Mouse (Mus musculus): Measurements from ENCODE around the gene Galnt7.

The Galnt7 gene

GRCm38 (mm10) chr8:57585831-57586230 lies 67.0 kb downstream of the Galnt7 start:
- DNase-seq (ENCODE audit: extremely low spot score, low spot score): no peak

- DNase-seq (ENCODE audit: extremely low spot score, low spot score): no peak
Observed at GRCm38 (mm10) chr8:57585128-57585442, 67.7 kb downstream of the Galnt7 start.

- DNase-seq (ENCODE audit: extremely low spot score, low spot score): no peak
Observed at GRCm38 (mm10) chr8:57584416-57585127, 68.3 kb downstream of the Galnt7 start.

GRCm38 (mm10) chr8:57579845-57580244 lies 73.0 kb downstream of the Galnt7 start:
- DNase-seq (ENCODE audit: extremely low spot score, low spot score): no peak

- DNase-seq (ENCODE audit: extremely low spot score, low spot score): no peak
Observed at GRCm38 (mm10) chr8:57577301-57577700, 75.5 kb downstream of the Galnt7 start.

- no peak for DNase-seq (ENCODE audit: extremely low spot score, low spot score)
Observed at GRCm38 (mm10) chr8:57576238-57576637, 76.6 kb downstream of the Galnt7 start.

- no peak for DNase-seq (ENCODE audit: extremely low spot score, low spot score)
Observed at GRCm38 (mm10) chr8:57575336-57575735, 77.5 kb downstream of the Galnt7 start.

- peak; percentile 67 for DNase-seq (ENCODE audit: extremely low spot score, low spot score)
Observed at GRCm38 (mm10) chr8:57574398-57574797, 78.4 kb downstream of the Galnt7 start.

GRCm38 (mm10) chr8:57573844-57574243 lies 79.0 kb downstream of the Galnt7 start:
- no peak for DNase-seq (ENCODE audit: extremely low spot score, low spot score)

- no peak for DNase-seq (ENCODE audit: extremely low spot score, low spot score)
Observed at GRCm38 (mm10) chr8:57569886-57570285, 82.9 kb downstream of the Galnt7 start.

- no peak for DNase-seq (ENCODE audit: extremely low spot score, low spot score)
Observed at GRCm38 (mm10) chr8:57569400-57569795, 83.4 kb downstream of the Galnt7 start.

GRCm38 (mm10) chr8:57568633-57569399 lies 84.0 kb downstream of the Galnt7 start:
- DNase-seq (ENCODE audit: extremely low spot score, low spot score): no peak

GRCm38 (mm10) chr8:57567998-57568397 lies 84.8 kb downstream of the Galnt7 start:
- no peak for DNase-seq (ENCODE audit: extremely low spot score, low spot score)

- no peak for DNase-seq (ENCODE audit: extremely low spot score, low spot score)
Observed at GRCm38 (mm10) chr8:57565039-57565438, 87.8 kb downstream of the Galnt7 start.

GRCm38 (mm10) chr8:57563726-57564125 lies 89.1 kb downstream of the Galnt7 start:
- no peak for DNase-seq (ENCODE audit: extremely low spot score, low spot score)

GRCm38 (mm10) chr8:57562741-57563140 lies 90.1 kb downstream of the Galnt7 start:
- no peak for DNase-seq (ENCODE audit: extremely low spot score, low spot score)

- DNase-seq (ENCODE audit: extremely low spot score, low spot score): no peak
Observed at GRCm38 (mm10) chr8:57560926-57561325, 91.9 kb downstream of the Galnt7 start.

GRCm38 (mm10) chr8:57552102-57553032 lies 100.5 kb downstream of the Galnt7 start:
- DNase-seq (ENCODE audit: extremely low spot score, low spot score): no peak

GRCm38 (mm10) chr8:57547581-57547980 lies 105.3 kb downstream of the Galnt7 start:
- peak; percentile 49 for DNase-seq (ENCODE audit: extremely low spot score, low spot score)

GRCm38 (mm10) chr8:57546834-57547233 lies 106.0 kb downstream of the Galnt7 start:
- no peak for DNase-seq (ENCODE audit: extremely low spot score, low spot score)

- no peak for DNase-seq (ENCODE audit: extremely low spot score, low spot score)
Observed at GRCm38 (mm10) chr8:57546401-57546800, 106.4 kb downstream of the Galnt7 start.

- DNase-seq (ENCODE audit: extremely low spot score, low spot score): no peak
Observed at GRCm38 (mm10) chr8:57541405-57541804, 111.4 kb downstream of the Galnt7 start.

All from neural tube, embryonic 10.5 days (tissue).